Mouse (Mus musculus) embryo, embryonic 10 days (tissue): ENCODE data around the gene Ece1.

Experiments used
- DNase-seq: peaks from one replicate; pipeline ENCODE4 v3.0.0-alpha.2; 2015; ENCODE audit warnings: low spot score

The Ece1 gene

GRCm38 (mm10) chr4:137984212-137984611, 122.2 kb downstream of the Ece1 start:
- DNase-seq, result no peak

GRCm38 (mm10) chr4:137984746-137985145, 122.7 kb downstream of the Ece1 start:
- DNase-seq, result no peak

- DNase-seq, result no peak
Measured at GRCm38 (mm10) chr4:137989426-137989825, 127.4 kb downstream of the Ece1 start.

GRCm38 (mm10) chr4:137990433-137990832, 128.4 kb downstream of the Ece1 start:
- no peak for DNase-seq

GRCm38 (mm10) chr4:137991240-137991639, 129.2 kb downstream of the Ece1 start:
- DNase-seq, result no peak

GRCm38 (mm10) chr4:137992890-137993289, 130.9 kb downstream of the Ece1 start, which contains the start of gene Eif4g3:
Gene Eif4g3 (plus strand): TSS chr4:137993022.
- DNase-seq, result no peak

- DNase-seq, result peak; percentile 96
Measured at GRCm38 (mm10) chr4:137993291-137993758, 131.3 kb downstream of the Ece1 start.

- DNase-seq, result peak; percentile 39
Measured at GRCm38 (mm10) chr4:137993821-137994561, 132.0 kb downstream of the Ece1 start.

GRCm38 (mm10) chr4:137994562-137995336, 132.7 kb downstream of the Ece1 start:
- DNase-seq, result no peak

GRCm38 (mm10) chr4:137995399-137995798, 133.4 kb downstream of the Ece1 start:
- DNase-seq, result no peak

GRCm38 (mm10) chr4:137998232-137998631, 136.2 kb downstream of the Ece1 start:
- no peak for DNase-seq

- DNase-seq, result no peak
Measured at GRCm38 (mm10) chr4:138000682-138001081, 138.6 kb downstream of the Ece1 start.

GRCm38 (mm10) chr4:138003909-138004610, 142.0 kb downstream of the Ece1 start:
- no peak for DNase-seq

- DNase-seq, result no peak
Measured at GRCm38 (mm10) chr4:138005781-138006180, 143.7 kb downstream of the Ece1 start.

GRCm38 (mm10) chr4:138006951-138007613, 145.0 kb downstream of the Ece1 start:
- DNase-seq, result no peak

GRCm38 (mm10) chr4:138008646-138009045, 146.6 kb downstream of the Ece1 start:
- no peak for DNase-seq

GRCm38 (mm10) chr4:138009786-138010502, 147.9 kb downstream of the Ece1 start:
- no peak for DNase-seq

- DNase-seq, result no peak
Measured at GRCm38 (mm10) chr4:138013723-138014479, 151.9 kb downstream of the Ece1 start.
